Mouse (Mus musculus): Measurements from ENCODE around the gene Prkg1. TPM values are rescaled to one million over a fixed set of nuclear protein-coding genes. Genes with fewer than 3 reads are reported as not detected.

Gene Prkg1
- total and polyA plus RNA-seq, 2 experiments from 2014 or later, result 5.1 to 9.9 TPM

DNA sequence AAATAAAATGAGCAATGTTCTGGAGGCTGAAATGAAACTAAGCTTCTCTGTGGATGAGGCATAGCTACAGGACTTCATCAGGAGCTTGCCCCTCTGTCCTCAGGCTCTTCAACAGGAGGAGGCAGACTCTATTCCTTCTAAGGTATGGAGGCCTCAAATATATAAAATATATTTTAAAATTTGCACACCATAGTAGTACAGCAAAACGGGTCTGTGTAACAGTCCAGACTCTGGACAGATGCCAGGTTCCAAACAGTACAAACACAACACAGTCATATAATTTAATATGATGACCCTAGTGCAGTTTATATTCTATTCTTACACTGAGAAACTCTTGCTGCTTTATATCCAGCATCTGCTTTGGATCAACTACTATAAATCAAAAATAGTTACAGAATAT, 423.9 kb downstream of the Prkg1 start:
- TF ChIP-seq CTCF (IDR thresholded peaks at IDR 0.05), result no peak
- Histone ChIP-seq H3K27me3 (ENCODE audit: insufficient read depth, low read length) (no peaks in the 10 kb centered on the region), H3K9ac (replicated peaks; ENCODE audit: low read length, poor library complexity, severe bottlenecking) (no peak overlapping the region), H3K9me3 (ENCODE audit: low read length) (no peaks in the 10 kb centered on the region), H3K27ac (ENCODE audit: low read depth, low read length) (no peak overlapping the region), H3K36me3 (ENCODE audit: insufficient read depth, low read length) (no peaks in the 10 kb centered on the region), H3K4me1 (ENCODE audit: insufficient read depth, low read length) (no peaks in the 10 kb centered on the region), H3K4me2 (ENCODE audit: low read depth, low read length, poor library complexity, severe bottlenecking) (no peak overlapping the region), H3K4me3 (ENCODE audit: low read depth, low read length) (no peak overlapping the region)
- WGBS, result 52% methylated on average over 1 of the region's 1 CpGs
- ATAC-seq (ENCODE audit: low FRiP score) (no peak), DNase-seq (ENCODE audit: low spot score) (no peak)

GRCm38 (mm10) chr19:31338355-31339101, 426.3 kb downstream of the Prkg1 start:
- Histone ChIP-seq H3K4me2 (ENCODE audit: low read depth, low read length, poor library complexity, severe bottlenecking) (no peak overlapping the region), H3K4me1 (ENCODE audit: insufficient read depth, low read length) (no peaks in the 10 kb centered on the region), H3K9ac (replicated peaks; ENCODE audit: low read length, poor library complexity, severe bottlenecking) (no peak overlapping the region), H3K27me3 (ENCODE audit: insufficient read depth, low read length) (no peaks in the 10 kb centered on the region), H3K27ac (ENCODE audit: low read depth, low read length) (no peak overlapping the region), H3K4me3 (ENCODE audit: low read depth, low read length) (no peak overlapping the region), H3K36me3 (ENCODE audit: insufficient read depth, low read length) (no peaks in the 10 kb centered on the region), H3K9me3 (ENCODE audit: low read length) (no peaks in the 10 kb centered on the region)
- WGBS, result 74% methylated on average over 5 of the region's 5 CpGs
- TF ChIP-seq CTCF (IDR thresholded peaks at IDR 0.05), result no peak
- DNase-seq (ENCODE audit: low spot score), result no peak
- no peak for ATAC-seq (ENCODE audit: low FRiP score)

DNA sequence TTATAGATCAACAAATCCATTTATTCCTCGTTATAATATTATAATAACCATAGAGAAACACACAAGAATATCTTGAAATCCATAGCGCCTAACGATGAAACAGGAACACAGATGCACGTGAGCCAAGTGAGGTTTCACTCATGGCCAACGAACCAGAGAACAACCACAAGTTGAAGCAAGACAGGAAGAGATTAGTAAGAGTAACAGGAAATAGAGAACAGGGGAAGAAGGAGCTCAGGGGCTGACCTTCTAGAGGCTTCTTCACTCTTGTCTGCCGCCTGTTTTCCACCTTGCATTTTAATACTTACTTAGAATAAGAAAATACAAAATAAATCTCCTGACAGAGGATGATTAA, 427.0 kb downstream of the Prkg1 start:
- 86% methylated on average over 6 of the region's 6 CpGs for WGBS
- H3K27ac ChIP-seq (ENCODE audit: low read depth, low read length), result no peak overlapping the region
- ATAC-seq (ENCODE audit: low FRiP score), result no peak
- H3K9ac ChIP-seq (replicated peaks; ENCODE audit: low read length, poor library complexity, severe bottlenecking), result no peak overlapping the region
- H3K27me3 ChIP-seq (ENCODE audit: insufficient read depth, low read length), result no peaks in the 10 kb centered on the region
- H3K4me1 ChIP-seq (ENCODE audit: insufficient read depth, low read length), result no peaks in the 10 kb centered on the region
- no peak for TF ChIP-seq CTCF (IDR thresholded peaks at IDR 0.05)
- H3K36me3 ChIP-seq (ENCODE audit: insufficient read depth, low read length), result no peaks in the 10 kb centered on the region
- no peak for DNase-seq (ENCODE audit: low spot score)
- H3K4me2 ChIP-seq (ENCODE audit: low read depth, low read length, poor library complexity, severe bottlenecking), result no peak overlapping the region
- no peaks in the 10 kb centered on the region for H3K9me3 ChIP-seq (ENCODE audit: low read length)
- H3K4me3 ChIP-seq (ENCODE audit: low read depth, low read length), result no peak overlapping the region

DNA sequence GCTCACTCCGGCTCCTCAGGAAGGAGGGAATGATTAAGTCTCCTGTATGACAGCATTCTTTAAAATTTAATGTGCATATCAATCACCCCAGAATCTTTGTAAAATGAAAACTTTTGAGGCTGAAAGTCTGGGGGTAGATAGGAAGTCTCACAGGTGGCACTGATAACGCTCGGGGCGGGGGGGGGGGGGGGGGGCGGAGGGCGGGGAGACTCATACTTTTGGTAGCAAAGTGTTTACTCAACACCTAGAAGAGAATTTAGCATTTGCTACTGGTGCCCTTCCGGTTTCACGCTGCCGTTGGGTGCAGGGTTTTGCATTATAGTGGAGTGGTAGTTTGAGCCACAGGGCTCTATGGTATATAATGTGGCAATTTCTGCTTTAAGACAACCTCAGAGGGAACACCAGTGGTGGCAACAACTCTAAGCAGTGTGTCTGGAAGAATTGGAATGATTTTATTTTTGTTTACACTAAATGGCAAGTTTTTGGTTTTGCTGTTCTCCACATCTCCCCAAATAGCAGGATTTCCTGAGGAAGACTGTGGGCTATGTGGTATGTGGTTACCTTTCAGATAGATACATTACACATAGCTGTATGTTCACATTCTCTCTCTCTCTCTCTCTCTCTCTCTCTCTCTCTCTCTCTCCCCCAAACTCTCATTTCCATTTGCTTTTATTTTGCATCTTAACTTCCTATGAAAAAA, 427.5 kb downstream of the Prkg1 start:
- Histone ChIP-seq H3K27ac (ENCODE audit: low read depth, low read length) (no peak overlapping the region), H3K4me2 (ENCODE audit: low read depth, low read length, poor library complexity, severe bottlenecking) (no peak overlapping the region), H3K9me3 (ENCODE audit: low read length) (no peaks in the 10 kb centered on the region), H3K27me3 (ENCODE audit: insufficient read depth, low read length) (no peaks in the 10 kb centered on the region), H3K36me3 (ENCODE audit: insufficient read depth, low read length) (no peaks in the 10 kb centered on the region), H3K4me3 (ENCODE audit: low read depth, low read length) (no peak overlapping the region), H3K4me1 (ENCODE audit: insufficient read depth, low read length) (no peaks in the 10 kb centered on the region), H3K9ac (replicated peaks; ENCODE audit: low read length, poor library complexity, severe bottlenecking) (no peak overlapping the region)
- ATAC-seq (ENCODE audit: low FRiP score), result no peak
- no peak for TF ChIP-seq CTCF (IDR thresholded peaks at IDR 0.05)
- DNase-seq (ENCODE audit: low spot score), result no peak
- WGBS, result 81% methylated on average over 8 of the region's 9 CpGs

GRCm38 (mm10) chr19:31336381-31336780, 428.5 kb downstream of the Prkg1 start:
- 52% methylated on average over 3 of the region's 3 CpGs for WGBS
- no peak for DNase-seq (ENCODE audit: low spot score)
- Histone ChIP-seq H3K9ac (replicated peaks; ENCODE audit: low read length, poor library complexity, severe bottlenecking) (no peak overlapping the region), H3K27me3 (ENCODE audit: insufficient read depth, low read length) (no peaks in the 10 kb centered on the region), H3K4me1 (ENCODE audit: insufficient read depth, low read length) (no peaks in the 10 kb centered on the region), H3K27ac (ENCODE audit: low read depth, low read length) (no peak overlapping the region), H3K9me3 (ENCODE audit: low read length) (no peaks in the 10 kb centered on the region), H3K4me2 (ENCODE audit: low read depth, low read length, poor library complexity, severe bottlenecking) (no peak overlapping the region), H3K36me3 (ENCODE audit: insufficient read depth, low read length) (no peaks in the 10 kb centered on the region), H3K4me3 (ENCODE audit: low read depth, low read length) (no peak overlapping the region)
- no peak for ATAC-seq (ENCODE audit: low FRiP score)
- no peak for TF ChIP-seq CTCF (IDR thresholded peaks at IDR 0.05)

DNA sequence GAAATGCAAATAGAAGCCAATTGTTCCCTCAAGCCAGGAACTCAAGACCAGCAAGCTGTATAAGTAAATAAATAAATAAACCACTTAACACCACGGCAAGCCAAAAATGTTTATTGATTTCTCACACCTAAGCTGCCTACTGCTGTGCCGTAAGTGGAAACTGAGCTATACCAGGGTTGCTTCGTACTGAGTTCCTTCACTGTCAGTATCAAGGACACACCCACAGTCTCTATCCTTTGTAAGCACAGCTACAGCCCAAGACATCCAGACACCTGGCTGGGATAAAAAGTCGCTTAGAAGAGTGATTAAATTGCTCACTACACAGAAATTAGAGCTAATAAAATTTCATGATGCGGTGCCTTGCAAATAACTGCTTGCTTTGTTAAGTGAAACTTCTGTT, 434.9 kb downstream of the Prkg1 start:
- no peaks in the 10 kb centered on the region for H3K36me3 ChIP-seq (ENCODE audit: insufficient read depth, low read length)

More for the DNA sequence above, 434.9 kb downstream of the Prkg1 start:
- Histone ChIP-seq H3K9me3 (ENCODE audit: low read length) (no peaks in the 10 kb centered on the region), H3K4me1 (ENCODE audit: insufficient read depth, low read length) (no peaks in the 10 kb centered on the region), H3K4me3 (ENCODE audit: low read depth, low read length) (no peak overlapping the region), H3K4me2 (ENCODE audit: low read depth, low read length, poor library complexity, severe bottlenecking) (no peak overlapping the region), H3K9ac (replicated peaks; ENCODE audit: low read length, poor library complexity, severe bottlenecking) (no peak overlapping the region), H3K27ac (ENCODE audit: low read depth, low read length) (no peak overlapping the region), H3K27me3 (ENCODE audit: insufficient read depth, low read length) (no peaks in the 10 kb centered on the region)
- WGBS, result 68% methylated on average over 5 of the region's 5 CpGs
- no peak for DNase-seq (ENCODE audit: low spot score)
- no peak for ATAC-seq (ENCODE audit: low FRiP score)
- no peak for TF ChIP-seq CTCF (IDR thresholded peaks at IDR 0.05)

Measured in midbrain, postnatal 0 days (tissue).